Mouse (Mus musculus) fat pad, adult 2 months (tissue): ENCODE results near the gene Wwp2.

Experiments used
- DNase-seq: peaks from one replicate; pipeline ENCODE4 v3.0.0-alpha.2; 2011; ENCODE audit warnings: low read depth, low spot score; ENCODE audit errors: extremely low read depth

The Wwp2 gene

DNA sequence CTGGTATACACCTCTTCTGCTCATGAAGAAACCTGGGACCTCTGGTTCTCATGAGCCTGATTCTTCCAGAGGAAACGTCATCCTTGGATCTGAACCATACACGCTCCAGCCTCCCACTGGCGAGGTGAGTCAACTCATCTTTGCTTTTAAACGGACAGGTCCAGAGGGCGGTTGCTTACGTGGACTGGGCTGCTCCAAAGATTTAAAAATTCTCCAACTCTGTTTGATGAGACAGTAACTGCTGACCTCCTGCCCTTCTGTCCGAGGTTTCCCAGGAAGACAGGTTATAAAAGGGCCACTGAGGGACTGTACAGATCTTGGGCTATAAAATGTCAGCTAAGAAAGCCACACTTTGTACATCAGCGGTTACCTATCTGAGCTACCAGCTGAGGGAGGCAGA is 5.3 kb upstream of the Wwp2 start:
- DNase-seq, result no peak

DNA sequence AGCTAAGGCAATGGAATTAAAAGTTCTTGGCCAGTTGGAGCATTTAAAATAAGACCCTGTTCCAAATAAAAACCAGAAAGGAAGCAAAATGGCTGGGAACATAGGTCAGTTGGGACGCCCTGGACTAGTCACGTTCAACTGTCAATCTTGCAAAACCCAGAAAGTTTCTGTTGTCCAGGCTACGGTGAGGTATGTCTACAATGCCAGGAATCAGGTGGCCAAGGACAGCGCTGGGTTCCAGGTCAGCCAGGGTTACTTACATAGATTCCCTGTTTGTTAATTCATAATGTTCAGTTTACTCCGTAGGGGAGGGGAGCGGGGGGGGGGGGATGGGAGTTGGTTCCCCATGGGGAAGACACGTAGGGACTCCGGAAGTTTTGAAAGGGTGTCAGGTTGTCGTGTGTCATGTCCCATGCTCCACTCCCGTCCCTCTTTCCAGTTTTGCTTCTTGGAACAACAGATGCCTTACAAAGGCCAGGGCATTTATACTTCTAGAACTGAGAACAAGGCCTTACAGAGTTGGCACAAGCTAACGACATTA is 674 bp upstream of the Wwp2 start:
- DNase-seq, result no peak

DNA sequence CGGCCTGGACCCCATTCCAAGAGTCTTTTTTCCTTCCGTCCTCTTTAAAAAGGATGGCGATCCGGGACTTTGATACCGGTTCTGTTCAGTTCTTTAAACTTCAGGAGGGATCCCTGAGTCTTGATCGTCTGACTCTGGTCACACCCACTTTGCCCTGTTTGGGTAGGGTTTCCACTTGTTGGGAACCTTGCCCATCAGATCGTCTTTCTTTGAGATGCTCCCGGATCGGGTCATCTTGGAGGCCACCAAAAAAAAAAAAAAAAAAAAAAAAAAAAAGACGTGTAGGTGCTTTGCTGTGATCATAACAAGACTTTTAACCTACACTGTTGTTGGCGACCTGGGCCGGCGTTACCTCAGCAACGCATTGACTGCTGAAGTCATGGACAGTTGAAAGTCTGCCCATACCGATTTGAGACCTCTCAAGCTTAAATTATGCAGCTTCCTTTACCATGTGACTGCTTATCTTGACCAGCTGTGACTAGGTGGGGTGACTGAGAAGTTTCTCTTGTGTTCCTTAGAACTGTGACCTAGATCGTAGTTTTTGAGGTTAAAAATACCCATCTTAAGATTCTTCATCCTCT is 766 bp downstream of the Wwp2 start:
- DNase-seq, result no peak

DNA sequence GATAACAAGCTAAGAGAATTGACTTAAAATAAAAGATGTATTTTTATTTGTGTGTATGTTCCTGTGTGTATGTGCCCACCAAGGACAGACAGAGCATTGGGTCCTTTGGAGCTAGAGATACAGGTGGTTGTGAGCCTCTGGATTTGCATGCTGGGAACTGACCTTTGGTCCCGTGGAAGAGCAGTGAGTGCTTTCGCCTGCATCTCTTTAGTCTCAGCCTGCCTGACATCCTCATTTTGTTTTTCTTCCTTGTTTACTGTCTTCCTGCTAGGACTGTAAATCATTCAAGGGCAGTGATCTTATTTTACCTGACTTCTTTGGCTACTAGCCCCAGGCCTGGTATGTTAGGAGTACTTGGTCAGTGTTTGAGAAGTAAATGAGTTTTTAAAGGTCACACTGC is 1.5 kb downstream of the Wwp2 start:
- no peak for DNase-seq

DNA sequence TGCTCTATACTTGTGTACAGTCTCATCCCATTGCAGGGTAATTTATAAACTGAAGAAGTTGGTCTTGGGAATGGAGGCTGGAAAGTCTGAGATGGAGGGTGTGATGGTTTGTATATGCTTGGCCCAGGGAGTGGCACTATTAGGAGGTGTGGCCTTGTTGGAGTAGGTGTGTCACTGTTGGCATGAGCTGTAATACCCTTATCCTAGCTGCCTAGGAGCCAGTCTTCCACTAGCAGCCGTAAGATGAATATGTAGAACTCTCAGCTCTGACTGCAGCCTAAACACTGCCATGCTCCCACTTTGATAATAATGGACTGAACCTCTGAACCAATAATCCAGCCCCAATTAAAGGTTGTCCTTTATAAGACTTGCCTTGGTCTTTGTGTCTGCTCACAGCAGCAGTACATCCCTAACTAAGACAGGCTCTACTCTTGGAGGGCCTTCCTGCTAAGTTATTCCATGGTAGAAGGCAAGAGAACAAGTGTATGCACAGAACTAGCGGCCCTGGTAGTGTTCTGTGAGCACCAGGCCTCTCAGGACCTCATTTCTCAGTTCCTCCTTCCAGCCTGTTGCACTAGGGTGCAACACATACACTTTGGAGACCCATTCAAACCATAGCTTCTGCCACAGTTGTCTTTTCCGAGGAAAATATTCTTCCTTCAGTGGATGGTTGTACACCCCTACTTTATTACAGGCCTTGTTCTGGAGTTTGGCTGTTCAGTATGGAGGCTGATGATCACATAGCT is 3.9 kb downstream of the Wwp2 start:
- DNase-seq, result no peak

DNA sequence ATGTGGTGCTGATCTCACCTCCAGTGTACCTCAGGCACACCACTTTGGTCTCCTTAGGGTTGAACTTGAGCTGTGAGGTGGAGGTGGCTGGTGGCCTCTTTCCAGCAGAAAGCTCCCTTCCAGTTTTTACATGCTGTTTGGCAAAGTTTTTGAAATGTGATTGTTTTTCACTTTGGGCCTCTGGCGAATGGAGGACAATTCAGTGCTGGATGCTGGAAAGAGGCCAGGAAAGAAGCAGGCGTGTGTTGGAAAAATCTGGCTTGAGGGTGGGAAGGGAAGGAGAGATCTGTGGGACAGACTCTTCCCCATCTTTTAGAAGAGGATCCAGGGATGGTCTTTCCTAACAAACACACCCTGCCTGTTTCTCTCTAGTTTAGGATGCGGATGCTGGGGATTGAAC is 8.5 kb downstream of the Wwp2 start:
- no peak for DNase-seq

DNA sequence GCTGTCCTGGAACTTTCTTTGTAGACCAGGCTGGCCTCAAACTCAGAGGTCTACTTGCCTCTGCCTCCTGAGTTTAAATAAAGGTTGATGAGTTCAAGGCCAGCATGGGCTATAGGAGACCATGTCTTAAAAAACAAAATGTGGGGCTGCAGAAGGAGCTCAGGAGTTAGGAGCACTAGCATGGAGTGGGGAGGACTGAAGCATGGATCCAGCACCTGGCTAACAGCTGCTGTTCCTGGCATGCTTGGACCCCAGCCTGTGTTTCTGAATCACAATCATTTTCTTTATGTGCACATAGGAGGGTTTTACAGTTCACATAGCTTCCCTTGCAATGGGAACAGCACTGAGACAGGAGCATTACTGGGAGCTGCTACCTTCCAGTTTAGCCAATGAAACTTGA is 11.5 kb downstream of the Wwp2 start:
- DNase-seq, result no peak

DNA sequence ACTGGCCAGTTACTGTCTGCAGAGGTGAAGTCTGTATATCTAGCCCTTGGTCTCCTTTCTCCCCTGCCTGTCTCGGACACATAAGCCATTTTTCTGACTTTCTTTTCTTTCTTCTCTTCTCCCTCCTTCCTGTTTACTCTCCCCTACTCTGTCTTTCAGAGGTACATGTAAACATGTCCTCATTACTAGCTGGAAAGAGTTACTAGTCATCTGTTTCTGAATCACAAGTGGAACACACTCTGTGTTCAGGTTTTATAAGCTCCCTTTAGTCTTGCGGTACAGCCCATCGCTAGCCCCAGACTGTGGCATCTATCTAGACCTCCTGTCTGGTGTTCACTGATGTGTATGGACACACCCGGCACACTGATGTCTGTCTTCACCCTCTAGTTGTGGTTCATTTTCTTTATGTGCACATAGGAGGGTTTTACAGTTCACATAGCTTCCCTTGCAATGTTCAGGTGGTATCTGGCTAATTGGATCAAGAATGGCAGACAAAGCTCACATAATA is 12.3 kb downstream of the Wwp2 start:
- DNase-seq, result no peak

DNA sequence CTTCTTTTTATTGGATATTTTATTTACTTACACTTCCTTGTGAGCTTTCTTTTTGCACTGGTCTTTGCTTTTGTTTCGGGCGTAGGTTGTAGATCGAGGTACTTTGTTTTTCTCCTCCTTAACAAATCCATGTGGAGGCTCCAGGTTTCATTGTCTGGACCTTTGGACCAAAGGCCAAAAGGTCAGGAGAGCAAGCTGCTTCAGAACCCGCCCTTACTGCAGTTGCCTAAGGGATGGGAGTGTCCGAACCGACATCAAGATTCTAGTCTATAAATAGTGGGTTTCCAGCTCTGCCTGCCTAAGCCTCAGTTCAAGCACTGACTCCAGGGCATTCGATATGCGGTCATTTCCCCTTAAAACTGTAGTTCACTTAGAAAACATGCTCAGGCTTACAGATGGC is 13.0 kb downstream of the Wwp2 start:
- DNase-seq, result no peak

DNA sequence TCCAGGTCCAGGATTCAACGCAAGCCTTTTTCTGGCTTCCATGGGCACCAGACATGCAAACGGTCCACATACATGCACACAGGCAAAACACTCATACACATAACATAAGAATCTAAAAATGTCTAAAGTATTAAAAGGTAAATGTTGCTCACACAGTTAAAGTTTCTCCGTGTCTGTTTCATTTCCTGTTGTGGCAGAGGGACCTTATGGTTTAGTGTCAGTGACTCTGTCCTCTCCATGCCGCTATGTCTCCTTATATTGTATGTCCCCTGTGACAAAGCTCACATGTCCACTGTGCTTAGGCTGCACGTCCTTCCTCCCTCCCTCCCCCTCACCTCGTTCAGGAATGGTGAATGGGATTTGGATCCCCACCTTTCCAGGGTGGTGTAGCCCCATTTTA is 13.5 kb downstream of the Wwp2 start:
- no peak for DNase-seq

DNA sequence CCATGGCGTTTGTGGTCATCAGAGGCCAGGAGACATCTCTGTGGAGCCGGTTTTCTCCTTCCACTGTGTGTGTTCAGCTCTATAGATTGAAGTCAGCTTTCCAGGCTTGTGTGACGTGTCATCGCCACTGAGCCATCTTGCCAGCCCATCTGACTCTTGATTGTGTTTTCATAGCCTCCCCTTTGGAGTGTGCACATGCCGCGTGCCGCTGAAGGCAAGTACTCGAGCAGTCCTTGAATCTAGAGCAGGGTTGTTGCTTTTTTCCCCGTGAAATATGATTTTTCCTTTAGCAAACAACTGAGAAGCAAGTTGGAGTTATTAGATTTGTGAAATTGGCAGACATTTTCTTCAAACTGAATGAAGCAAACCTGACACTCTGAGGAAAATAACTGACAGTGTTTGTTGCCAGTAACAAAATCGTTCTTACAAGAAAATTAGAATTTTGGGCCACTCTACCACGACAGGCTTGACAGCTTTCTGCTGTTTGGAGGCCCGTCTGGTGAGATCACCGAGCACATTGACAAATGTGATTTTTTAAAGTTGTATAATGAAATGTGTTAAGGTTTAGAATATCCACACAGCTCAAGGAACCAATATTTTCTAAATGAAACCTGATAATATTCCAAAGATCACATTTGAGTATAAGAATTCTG is 15.4 kb downstream of the Wwp2 start:
- no peak for DNase-seq

DNA sequence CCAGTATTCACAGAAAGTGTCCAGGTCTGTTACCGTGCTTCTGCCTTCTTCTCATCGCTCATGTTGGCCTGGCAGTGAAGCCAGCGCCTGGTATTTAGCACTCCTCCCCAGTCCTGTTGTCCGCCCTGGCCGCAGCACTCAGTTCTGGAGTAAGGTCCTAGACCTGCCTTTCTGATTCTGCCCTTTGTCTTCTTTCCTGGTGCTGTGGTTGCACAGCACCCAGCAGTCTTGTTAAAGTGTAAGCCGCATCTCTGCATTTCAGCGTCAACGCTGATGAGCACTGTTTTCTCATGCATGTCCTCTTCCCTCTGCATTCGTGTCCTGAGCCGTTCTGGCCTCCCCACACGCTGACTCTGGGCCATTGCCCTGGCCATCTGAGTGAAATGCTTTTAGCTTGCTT is 17.2 kb downstream of the Wwp2 start:
- DNase-seq, result no peak

DNA sequence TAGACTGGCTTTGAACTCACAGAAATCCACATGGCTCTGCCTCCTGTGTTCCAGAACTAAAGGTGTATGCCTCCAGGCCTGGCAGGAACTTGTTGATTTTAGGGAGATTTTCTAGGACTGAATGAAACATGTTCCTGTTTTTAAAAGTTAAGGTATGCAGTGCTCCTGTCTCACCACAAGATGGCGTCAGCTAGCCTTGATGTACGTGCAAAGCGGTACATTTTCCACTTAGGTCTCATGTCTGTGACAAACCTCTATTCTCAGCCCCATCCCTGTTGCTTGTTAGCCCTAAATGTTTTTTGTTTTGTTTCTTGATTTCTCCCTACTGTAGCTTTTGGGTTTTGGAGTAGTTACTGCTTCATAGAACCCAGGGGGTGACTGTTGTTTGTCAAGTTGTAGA is 19.1 kb downstream of the Wwp2 start:
- DNase-seq, result no peak

DNA sequence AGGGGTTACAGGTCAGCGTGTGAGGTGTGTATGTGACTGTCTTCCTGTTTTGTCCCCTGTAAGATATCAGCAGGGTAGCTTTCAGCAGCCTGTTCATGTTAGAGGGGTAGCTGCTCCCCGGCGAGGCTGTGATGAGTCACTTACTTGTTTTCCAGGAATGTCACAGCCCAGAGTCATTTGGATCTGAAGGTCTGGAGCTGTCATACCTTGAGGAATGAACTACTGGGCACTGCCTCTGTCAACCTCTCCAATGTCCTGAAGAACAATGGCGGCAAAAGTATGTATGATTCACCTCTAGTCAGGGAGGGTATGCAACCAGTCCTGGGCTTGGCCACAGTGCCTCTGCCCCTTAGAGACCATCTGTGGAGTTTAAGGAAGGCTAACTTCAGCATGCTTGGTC is 21.6 kb downstream of the Wwp2 start:
- DNase-seq, result no peak

DNA sequence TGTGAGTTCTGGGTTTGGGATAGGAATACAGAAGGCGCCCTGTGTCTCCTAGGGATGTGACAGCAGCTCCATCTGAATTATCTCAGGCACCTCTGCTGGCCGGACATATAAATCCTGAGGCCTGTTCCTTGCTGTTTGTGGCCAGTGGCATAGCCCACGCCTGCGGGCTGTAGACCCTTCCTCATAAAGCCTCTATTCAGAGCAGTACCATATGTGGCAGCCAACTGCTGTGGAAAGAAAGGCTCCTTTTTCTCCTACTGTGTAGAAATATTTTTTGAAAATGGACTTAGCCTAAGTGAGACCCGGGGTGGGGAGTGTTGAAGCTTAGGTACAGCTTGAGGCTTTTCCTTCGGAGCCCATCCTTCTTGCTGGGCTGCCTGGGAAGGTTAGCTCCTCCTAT is 22.1 kb downstream of the Wwp2 start:
- DNase-seq, result no peak

DNA sequence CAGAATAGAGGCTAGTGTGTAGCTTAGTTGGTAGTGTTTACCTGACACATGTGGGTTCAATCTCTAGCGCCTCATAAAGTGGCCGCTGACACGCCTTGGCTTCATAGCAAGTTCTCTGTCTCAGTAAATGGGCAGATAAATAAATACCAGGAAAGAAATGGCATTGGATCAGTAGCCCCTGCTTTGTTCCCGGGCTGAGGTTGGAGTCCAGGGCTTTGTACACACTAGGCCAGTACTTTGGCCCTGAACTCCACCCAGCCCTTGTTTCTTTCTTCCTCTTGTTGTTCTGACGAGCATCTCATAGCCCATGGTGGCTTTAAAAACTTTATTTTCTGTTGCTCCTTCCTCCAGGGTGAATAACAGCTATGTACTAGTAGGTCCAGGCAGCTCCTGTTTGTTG is 26.3 kb downstream of the Wwp2 start:
- no peak for DNase-seq

DNA sequence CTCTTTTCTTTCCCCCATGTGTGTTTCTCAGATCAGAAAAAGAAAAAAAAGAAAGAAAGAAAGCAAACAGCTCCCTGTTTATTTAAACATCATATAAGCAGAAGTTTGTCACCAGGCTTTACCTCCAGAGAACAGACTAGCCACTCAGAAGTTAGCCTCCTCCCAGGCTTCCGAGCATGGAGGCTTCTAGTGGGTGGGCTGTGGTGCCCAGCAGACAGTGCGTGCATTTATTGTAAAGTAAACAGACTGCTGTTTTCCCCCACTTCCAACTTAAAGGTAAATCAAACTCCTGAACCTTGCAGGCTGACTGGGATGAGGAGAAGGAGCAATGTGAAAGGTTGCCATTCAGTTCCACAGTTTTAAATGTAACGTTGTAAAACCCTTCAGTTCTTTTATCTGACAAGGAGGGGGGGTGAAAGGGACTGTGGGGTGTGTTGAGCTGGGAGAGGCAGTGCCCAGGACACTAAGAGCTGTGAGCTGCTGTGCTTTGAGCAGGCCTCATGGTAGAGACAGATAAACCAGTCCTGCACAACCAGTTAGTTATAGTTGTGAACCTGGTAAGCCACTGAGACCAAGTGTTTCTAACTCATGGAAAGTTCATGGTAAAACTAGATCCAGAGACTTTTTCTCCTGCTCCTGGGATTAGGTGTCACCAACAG is 29.3 kb downstream of the Wwp2 start:
- DNase-seq, result no peak

DNA sequence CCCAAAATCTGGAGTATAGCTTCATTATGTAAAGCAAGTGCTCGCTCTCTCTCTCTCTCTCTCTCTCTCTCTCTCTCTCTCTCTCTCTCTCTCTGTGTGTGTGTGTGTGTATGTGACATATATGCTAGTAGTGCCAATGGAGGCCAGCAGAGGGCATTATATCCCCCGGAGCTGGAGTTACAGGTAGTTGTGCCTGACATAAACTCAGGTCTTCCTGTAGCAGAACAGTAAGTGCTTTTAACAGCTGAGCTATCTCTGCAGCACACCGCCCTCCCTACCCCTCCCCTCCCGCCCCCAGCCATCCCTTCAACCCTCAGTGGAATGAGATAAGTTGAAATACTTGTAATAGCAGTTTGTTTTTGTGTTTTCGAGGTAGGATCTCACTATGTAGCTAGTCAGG is 30.5 kb downstream of the Wwp2 start:
- DNase-seq, result no peak

DNA sequence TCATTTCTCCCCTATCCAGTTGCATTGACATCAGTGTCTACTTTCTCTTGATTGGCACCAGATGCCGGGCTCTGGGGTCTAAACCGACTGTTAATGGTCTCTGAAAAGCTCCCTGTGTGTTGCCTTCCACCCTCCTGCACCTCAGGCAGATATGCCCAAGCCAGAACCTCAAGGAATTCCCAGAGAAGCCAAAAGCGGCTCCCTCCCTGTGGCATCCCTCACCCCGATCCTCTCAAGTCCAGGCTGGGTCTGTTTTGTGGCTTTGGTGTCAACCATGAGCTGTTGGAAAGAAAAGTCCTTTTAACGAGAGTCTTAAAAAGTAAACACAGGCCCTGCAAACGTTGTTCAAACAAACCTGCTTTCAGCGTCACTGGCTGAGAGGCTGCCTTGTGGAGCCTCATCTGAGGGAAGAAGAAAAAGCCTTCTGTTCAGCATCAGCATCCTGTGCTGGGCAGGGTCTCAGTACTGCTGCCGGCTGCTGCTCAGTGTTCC is 32.7 kb downstream of the Wwp2 start:
- no peak for DNase-seq

DNA sequence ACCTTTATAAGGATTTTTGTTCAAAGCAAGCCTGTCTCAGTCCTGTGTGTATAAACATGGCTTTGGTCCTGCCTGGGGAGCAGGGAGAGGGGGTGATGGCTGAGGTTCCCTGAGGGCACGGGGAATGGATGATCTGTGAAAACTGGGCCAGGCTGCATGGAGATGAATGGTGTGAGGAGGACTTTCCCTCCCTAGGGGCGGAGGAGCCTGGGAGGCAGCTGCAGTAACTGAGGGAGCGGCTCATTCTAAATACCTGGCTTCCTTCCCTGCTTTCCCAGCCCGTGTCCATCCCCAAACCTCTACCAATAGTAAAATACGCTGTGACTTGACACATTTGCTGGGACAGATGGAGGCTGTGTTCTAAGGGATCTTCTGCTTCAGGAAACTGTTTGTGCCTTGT is 34.1 kb downstream of the Wwp2 start:
- DNase-seq, result no peak

DNA sequence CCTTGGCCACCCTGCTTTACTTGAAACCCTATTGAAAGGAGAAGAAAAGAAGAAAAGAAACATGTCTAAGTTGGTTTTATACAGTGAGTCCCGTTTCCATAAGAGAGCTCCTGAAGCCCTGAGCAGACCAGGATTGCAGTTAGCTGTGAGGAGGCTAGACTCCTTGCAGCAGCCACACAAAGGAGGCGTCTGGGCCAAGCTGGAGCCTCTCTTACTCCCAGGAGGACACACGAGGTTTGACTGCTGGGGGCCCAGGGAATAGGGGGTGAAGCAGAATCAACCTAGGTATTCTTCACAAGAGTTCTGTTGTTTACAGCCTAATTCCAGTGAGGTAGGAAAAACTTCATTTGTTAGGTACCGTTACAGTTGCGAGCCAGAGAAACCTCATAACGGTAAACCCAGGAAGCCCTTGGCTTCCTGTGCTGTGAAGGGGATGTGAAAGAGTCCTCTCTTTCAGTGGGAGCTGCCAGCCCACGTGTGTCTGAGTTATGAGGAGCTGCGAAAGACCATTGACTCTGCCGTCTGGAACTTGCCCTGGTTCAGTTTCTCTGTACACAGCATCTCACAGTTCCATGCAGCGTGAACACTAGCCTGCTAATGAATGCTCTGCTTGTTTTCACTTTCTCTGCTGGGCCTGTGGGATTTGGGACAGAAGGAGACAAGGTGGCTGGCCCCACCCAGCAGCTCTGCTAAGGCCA is 36.4 kb downstream of the Wwp2 start:
- DNase-seq, result no peak
